Mouse (Mus musculus) brain, embryonic 14.5 days (tissue): Measurements from ENCODE around the gene Plscr2. TPM values are rescaled to one million over a fixed set of nuclear protein-coding genes. Genes with fewer than 3 reads are reported as not detected.

Experiments
- DNase-seq: peaks from one replicate; pipeline ENCODE4 v3.0.0-alpha.2; 2011; ENCODE audit warnings: low read depth
- CTCF ChIP-seq: fragments of 200-500 bp; IDR thresholded peaks from 2 replicates; pipeline ENCODE4 v1.5.1; 2012; ENCODE audit warnings: inconsistent platforms, mild to moderate bottlenecking, moderate library complexity, borderline replicate concordance; ENCODE audit not compliant: insufficient read depth, insufficient read length; ENCODE audit errors: extremely low read depth
- POLR2A ChIP-seq: fragments of 200-500 bp; IDR thresholded peaks from 2 replicates; pipeline ENCODE4 v1.6.1; 2012; ENCODE audit warnings: mild to moderate bottlenecking, inconsistent platforms, borderline replicate concordance; ENCODE audit not compliant: poor library complexity, insufficient read depth, insufficient read length, severe bottlenecking; ENCODE audit errors: extremely low read depth
- polyA plus RNA-seq: library from polyadenylated mRNA; depleted of rRNA; stranded (reverse); fragments of >200 nt; gene quantifications from 2 replicates; pipeline ENCODE4 v1.2.3, GENCODE M21; 2012; rRNA removed

Gene Plscr2
- polyA plus RNA-seq, result 0.29 and 0.46 TPM in 2 replicates

DNA sequence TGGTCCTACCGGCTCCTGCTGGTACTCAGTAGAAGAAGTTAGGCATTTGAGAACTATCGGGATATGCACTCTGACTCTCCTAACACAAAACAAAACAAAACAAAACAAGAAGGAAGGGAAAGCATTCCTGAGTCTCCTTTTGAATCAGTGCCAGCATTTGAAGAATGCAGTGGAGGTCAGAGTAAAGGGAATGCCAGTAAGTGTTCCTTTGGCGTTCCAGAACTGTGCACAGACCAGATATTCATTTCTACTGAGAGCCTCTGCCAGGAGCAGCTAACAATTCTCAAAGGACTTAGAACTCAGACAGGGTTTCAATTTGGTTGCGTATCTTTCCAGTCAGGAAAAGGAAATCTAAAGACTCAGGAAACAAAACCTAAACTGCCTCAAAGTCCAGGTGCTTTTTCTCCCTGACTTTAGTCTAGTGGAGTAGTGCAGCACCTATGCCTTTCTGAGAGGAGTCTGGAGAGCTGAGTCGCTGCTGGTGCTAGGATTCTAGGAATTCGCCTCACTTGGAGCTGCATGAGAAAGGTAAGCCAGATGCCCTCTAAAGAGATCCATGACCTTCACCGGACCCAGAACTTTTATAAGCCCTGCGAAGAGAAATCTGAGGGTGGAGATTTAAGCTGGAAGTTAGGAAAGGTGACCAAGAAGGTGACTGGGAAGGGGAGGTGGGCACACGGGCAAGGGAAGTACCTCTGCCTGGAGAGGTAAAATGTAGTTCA is at the start of gene Plscr2:
TSS of gene Plscr2 (plus strand) at position 117 of the 722 bp plus-strand sequence.
- DNase-seq, result peak; percentile 17
- no peak for TF ChIP-seq CTCF
- TF ChIP-seq POLR2A, result no peak

DNA sequence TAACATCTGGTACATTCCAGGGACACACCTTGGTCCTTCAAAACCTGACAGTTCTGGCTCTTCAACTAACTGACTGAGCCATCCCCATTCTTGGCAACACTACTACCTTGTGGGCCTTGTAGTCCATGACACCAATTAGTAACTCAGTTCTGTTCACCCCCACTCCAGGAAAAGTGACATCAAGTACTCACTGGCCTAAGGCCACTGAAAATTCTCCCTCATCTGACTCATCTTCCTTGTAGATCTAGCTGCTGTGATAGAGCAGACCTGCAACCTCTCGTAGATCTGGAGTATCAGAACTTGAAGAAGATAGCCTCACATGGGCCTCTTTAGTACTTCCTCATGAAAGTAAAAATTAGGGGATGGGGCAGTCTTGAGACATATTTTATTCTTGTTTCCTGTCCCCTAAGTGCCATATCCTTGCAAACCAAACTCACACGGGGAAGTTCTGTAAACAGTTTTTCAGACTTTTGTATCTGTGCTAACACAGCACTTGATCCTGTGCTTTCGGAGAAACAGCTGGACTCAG is 49.2 kb upstream of the Plscr2 start:
- no peak for DNase-seq
- no peak for TF ChIP-seq CTCF
- TF ChIP-seq POLR2A, result no peak

DNA sequence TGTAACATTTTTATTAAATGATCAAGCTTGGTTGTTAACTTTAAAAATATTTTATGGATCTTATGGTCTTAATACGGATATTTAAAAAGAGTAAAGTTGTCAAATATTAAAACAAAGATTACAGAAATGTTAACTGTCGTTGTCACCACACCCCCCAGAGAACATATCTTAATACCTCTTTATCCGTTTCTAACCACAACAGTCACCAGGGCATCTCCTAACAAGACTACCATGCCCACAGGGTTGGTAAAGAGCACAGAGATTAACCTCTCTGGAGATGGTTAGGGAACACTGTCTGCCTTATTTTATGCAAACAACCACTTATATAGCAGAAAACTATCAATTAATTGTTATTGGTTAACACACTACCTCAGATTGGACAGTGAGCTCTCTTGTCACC is 48.6 kb upstream of the Plscr2 start:
- no peak for TF ChIP-seq POLR2A
- no peak for DNase-seq

DNA sequence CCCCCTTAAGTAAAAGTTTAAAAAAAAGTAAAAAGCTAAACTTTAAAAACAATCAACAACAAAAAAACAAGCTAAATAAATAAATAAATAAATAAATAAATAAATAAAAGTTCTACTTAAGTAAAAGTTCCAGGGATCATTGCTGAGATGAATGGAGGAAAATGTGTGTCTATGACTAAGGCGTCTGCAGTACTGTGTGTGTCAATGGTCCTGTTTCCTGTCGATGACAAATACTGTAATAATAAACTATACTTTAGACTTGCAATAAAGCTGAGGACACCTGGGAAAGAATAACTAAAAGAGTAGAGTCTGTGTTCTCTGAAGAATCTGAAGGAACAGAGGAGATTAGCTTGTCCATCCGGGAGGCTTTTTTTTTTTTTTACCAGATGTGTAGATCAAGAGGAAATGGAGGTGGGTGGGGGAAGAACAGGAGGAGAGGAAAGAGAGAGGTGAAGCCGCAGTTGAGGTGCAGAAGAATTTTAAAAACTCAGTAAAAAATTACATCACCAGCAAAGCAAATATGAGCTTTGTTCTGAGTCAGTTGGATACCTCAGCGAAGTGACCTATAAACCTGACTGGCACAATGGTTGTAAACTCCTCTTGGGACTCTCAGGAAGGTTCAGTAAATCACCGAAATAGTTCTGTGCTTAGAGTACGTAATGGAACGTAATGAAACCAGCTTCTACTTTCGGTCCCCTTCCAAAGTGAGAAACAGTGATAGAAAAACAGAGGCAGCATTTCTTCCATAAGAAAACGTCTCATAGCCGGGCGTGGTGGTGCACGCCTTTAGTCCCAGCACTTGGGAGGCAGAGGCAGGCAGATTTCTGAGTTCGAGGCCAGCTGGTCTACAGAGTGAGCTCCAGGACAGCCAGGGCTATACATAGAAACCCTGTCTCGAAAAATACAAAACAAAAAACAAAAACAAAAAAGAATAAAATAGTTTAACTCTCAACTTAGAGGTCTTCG is 46.3 kb upstream of the Plscr2 start:
- DNase-seq, result no peak
- TF ChIP-seq POLR2A (no peak), CTCF (no peak)

DNA sequence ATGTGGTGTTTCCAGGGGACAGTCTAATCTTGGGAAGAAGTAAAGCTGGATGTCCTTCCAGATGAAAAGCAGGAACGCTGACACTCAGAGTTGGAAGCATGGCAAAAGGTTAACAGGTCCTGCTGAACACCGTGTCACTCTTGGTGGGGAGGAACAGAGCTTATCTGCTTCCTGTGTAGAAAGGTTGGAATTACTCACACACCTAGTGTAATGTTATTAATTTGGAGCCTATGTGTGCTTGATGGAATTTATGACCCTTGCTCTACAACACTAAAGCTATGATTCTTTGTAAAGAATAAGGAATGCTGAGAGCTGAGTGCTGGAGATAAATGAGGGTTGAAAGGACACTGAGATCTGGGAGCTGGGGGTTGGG is 45.6 kb upstream of the Plscr2 start:
- TF ChIP-seq CTCF (no peak), POLR2A (no peak)
- DNase-seq, result no peak

DNA sequence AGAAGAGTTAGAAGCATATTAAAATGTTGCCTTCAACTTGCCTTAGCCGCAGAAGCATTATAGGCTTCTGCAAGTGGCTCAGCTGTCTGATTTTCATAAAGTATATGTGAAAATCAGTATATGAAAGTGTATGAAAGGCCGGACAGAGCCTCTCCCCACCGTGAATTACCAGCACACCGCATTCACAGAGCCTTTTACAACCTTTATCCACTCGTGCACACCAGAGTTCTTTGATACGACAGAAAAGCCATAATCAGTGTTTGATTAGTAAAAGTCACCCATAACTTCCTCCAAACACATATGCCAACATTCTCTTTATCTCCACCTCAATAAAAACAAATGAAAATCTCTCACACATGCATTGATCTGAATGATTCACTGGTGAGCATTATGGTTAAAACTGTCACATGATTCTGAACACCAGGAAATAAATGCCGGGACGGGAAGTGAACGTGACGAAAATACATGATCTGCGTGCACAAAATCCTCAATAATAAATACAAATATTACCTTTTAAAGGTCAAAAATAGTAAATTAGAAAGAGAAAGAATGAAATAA is 40.4 kb upstream of the Plscr2 start:
- TF ChIP-seq CTCF (no peak), POLR2A (no peak)
- no peak for DNase-seq

DNA sequence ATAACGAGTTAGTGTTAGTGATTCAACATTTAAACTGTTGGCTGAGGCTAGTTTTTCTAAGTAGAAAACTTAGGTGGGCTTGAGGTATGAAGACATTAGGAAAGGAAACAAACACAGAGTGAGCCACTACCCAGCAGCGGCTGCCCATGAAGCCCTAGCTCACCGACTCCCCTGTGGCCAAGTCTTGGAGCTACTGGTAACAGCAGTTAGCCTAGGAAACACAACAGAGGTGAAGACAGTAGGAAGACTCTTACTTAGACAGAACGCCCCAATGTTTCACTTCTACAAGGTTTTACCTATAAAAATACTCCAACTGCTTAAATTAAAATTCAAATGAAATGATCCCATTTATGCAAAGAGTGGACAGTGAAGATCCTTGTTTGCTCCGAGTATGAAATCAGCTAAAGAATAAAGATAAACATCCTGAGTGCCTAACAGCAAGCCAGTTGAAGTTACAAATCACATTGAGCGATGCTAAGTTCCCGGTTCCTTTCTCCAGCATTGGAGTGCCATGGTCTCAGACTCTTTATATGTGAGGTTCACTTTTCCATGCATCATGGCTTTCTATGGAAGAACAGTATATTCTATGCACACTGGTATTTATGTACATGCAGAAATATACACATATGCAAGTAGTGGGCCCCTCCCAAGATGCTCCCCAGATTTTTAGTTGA is 26.5 kb upstream of the Plscr2 start:
- no peak for DNase-seq
- TF ChIP-seq POLR2A (no peak), CTCF (no peak)

DNA sequence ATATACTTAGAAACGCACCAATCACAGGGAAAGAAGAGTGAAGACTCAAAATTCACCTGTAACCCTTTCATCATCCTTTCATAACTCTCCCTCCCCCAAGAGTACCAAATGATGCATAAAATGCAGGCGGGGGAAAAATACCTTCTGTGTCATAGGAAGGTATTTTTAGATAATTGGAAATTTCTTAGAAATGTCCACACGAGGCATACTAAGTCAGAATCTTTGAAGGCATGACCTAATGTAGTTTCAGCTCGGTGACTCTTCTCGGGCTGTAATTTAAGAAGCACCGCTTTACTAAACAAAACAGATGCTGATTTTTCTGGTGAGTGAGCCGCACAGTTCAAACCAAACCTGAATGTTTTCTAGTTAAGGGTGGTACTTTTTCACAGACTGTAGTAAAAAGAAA is 26.0 kb upstream of the Plscr2 start, which contains the start of gene Plscr1:
TSS of gene Plscr1 (plus strand) at position 304 of the 406 bp plus-strand sequence.
- no peak for DNase-seq
- no peak for TF ChIP-seq POLR2A
- no peak for TF ChIP-seq CTCF

DNA sequence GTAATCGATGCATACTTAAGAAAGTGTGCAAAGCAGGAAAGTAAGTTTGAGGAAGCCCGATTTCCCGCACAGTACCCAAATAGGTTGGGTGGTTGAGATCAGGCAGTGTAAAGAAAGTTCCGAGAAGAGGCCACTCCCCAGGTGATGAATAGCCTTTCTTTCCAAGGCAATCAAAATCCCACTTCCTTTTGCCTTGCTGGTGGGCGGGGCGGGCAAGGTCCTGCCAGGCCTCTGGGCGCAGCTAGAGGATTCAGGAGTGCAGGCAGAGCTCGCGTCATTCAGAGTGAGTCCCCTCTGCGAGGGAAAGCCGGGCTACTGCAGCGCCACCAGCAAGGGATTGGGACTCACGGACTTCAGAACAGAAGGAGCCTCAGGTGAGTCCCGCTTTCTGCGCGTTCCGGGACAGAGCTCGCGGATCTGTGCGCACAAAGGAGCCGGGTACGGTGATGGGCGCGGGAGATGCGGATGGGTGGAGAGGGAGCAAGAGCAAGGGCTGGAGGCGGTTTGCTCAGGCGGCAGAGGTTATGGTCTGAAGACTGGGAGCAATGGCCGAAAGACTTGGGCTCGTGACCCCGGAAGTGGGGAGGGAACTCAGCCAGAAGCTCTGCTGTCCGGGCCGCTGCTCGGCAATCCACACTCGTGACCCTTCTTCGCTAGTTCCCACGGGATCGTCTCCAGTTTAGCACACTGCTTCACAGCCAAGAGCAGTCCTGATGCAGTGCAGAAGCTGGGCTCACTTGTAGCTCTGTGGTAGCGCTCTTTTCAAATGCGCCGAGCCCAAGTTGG is 25.2 kb upstream of the Plscr2 start:
- TF ChIP-seq POLR2A, result no peak; the same call in 1 of the 2 replicates
- TF ChIP-seq CTCF, result no peak
- DNase-seq, result peak; percentile 86

DNA sequence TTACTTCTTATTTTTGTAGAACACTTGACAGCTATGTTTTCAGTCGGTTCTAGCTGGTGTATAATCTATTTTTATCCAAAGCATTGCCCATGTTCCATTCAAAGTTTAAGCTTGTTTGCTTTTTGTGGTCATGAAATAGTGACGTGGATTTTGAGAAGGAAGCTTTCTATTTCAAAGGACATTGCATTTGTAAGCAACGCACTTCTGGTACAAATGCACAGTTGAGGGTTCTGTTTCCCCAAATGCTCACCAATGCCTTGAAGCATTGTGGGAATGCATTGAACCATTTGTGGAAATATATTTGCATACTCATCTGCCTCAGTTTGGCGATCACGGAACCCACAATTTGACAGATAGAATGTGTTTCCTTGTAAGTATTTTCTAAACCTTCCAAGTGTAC is 22.7 kb upstream of the Plscr2 start:
- DNase-seq, result no peak
- TF ChIP-seq POLR2A, result no peak
- TF ChIP-seq CTCF, result no peak

DNA sequence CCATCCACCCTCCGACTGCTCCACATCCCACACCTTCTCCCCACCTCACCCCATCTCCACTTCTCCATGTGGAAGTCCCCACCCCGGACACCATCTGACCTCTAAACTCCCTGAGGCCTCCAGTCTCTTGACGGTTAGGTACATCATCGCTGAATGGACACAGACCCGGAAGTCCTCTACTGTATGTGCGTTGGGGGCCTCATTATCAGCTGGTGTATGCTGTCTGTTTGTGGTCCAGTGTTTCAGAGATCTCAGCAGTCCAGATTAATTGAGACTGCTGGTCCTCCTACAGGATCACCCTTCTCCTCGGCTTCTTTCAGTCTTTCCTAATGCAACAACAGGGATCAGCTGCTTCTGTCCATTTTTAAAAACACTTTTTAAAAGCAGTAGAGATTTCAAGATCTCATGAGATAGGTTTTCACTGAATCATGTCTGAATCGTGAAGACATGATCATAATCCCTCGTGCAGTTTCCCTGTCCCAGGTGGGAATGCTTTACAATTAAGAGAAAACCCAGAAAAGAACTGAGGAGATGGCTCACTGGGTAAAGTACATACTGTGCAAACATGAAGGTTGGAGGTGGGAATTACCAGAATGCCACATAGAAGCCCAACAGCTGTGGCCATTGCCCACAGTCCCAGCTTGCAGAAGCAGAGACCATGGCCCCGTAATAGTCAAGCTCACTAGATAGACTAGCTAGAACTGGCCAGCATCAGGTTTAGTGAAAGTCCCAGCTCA is 21.6 kb upstream of the Plscr2 start:
- no peak for DNase-seq

More for the DNA sequence above, 21.6 kb upstream of the Plscr2 start:
- TF ChIP-seq POLR2A (no peak), CTCF (no peak)
